Mouse (Mus musculus) embryonic facial prominence, embryonic 10.5 days (tissue): ENCODE results near the gene Zdhhc17. TPM values are rescaled to one million over a fixed set of nuclear protein-coding genes. Genes with fewer than 3 reads are reported as not detected.
A peak's percentile ranks its signal among the peaks of the same experiment; 100 is the strongest.

ENCODE experiments used
- DNase-seq: peaks from one replicate; pipeline ENCODE4 v3.0.0-alpha.2; 2017; ENCODE audit warnings: low spot score
- H3K27ac ChIP-seq: fragments of 300-500 bp; sonication (generic); replicated peaks from 2 replicates; pipeline ENCODE4 v1.5.1; 2016; ENCODE audit warnings: mild to moderate bottlenecking
- H3K27me3 ChIP-seq: fragments of 300-500 bp; sonication (generic); replicated peaks from 2 replicates; pipeline ENCODE4 v1.6.1; 2016; ENCODE audit warnings: low read depth, mild to moderate bottlenecking; ENCODE audit not compliant: poor library complexity, severe bottlenecking
- H3K36me3 ChIP-seq: fragments of 300-500 bp; sonication (generic); replicated peaks from 2 replicates; pipeline ENCODE4 v1.6.1; 2016; ENCODE audit warnings: mild to moderate bottlenecking, moderate library complexity
- H3K4me1 ChIP-seq: fragments of 300-500 bp; sonication (generic); 2 replicates; pipeline ENCODE4 v1.6.1; 2016
- H3K4me3 ChIP-seq: fragments of 300-500 bp; sonication (generic); 2 replicates; pipeline ENCODE4 v1.5.1; 2016; ENCODE audit warnings: mild to moderate bottlenecking, moderate library complexity
- H3K9me3 ChIP-seq: fragments of 300-500 bp; sonication (generic); 2 replicates; pipeline ENCODE4 v1.6.1; 2016; ENCODE audit warnings: mild to moderate bottlenecking
- WGBS: fragments of 180-500 bp; shearing (Covaris S2); methylation state at CpG from one replicate; pipeline ENCODE4 v1.1.7; 2016; 5-methylcytosine and 5-hydroxymethylcytosine counted together
- polyA plus RNA-seq: library from polyadenylated mRNA; unstranded; fragments of >200 nt; fragmentation: Nextera tagmentation; extraction: Ambion mirVana; gene quantifications from 2 replicates; pipeline ENCODE4 v1.2.1, GENCODE M21; 2016

The Zdhhc17 gene
- polyA plus RNA-seq, 1 experiment from 2014 or later: 29.3 TPM

GRCm38 (mm10) chr10:110994761-110995160, 15.2 kb downstream of the Zdhhc17 start:
- no peaks in the 10 kb centered on the region for H3K9me3 ChIP-seq
- DNase-seq: no peak
- no peak overlapping the region for H3K27ac ChIP-seq
- H3K4me1 ChIP-seq: peaks cover 22% of the 10 kb centered on the region
- no peak overlapping the region for H3K4me3 ChIP-seq
- WGBS: 73% methylated on average over 5 of the region's 5 CpGs
- H3K27me3 ChIP-seq: no peaks in the 10 kb centered on the region
- peaks cover 7% of the 10 kb centered on the region for H3K36me3 ChIP-seq

GRCm38 (mm10) chr10:110993249-110993648, 16.7 kb downstream of the Zdhhc17 start:
- no peaks in the 10 kb centered on the region for H3K27me3 ChIP-seq
- WGBS: 66% methylated on average over 5 of the region's 5 CpGs
- no peak overlapping the region for H3K4me3 ChIP-seq
- DNase-seq: no peak
- H3K9me3 ChIP-seq: no peaks in the 10 kb centered on the region
- peaks cover 20% of the 10 kb centered on the region for H3K4me1 ChIP-seq
- H3K36me3 ChIP-seq: no peaks in the 10 kb centered on the region
- H3K27ac ChIP-seq: no peak overlapping the region

GRCm38 (mm10) chr10:110992047-110992431, 17.9 kb downstream of the Zdhhc17 start:
- Histone ChIP-seq H3K27ac (0 out of 2 replicates have a peak overlapping the region, but pooled peaks have one; percentile 3), H3K27me3 (no peaks in the 10 kb centered on the region), H3K9me3 (no peaks in the 10 kb centered on the region), H3K4me1 (peaks cover 20% of the 10 kb centered on the region), H3K36me3 (no peaks in the 10 kb centered on the region), H3K4me3 (no peak overlapping the region)
- WGBS: 60% methylated on average over 9 of the region's 9 CpGs
- no peak for DNase-seq

- H3K4me3 ChIP-seq: no peak overlapping the region
- H3K27me3 ChIP-seq: no peaks in the 10 kb centered on the region
- 77% methylated on average over 6 of the region's 6 CpGs for WGBS
- H3K27ac ChIP-seq: no peak overlapping the region
- no peak for DNase-seq
- no peaks in the 10 kb centered on the region for H3K9me3 ChIP-seq
- peaks cover 20% of the 10 kb centered on the region for H3K4me1 ChIP-seq
- H3K36me3 ChIP-seq: no peaks in the 10 kb centered on the region
These were observed 18.5 kb downstream of the Zdhhc17 start for GRCm38 (mm10) chr10:110991307-110992046.

GRCm38 (mm10) chr10:110989729-110990128, 20.2 kb downstream of the Zdhhc17 start:
- no peak overlapping the region for H3K27ac ChIP-seq
- H3K4me1 ChIP-seq: peaks cover 17% of the 10 kb centered on the region
- H3K36me3 ChIP-seq: peaks cover 6% of the 10 kb centered on the region
- H3K4me3 ChIP-seq: no peak overlapping the region
- no peaks in the 10 kb centered on the region for H3K9me3 ChIP-seq
- no peaks in the 10 kb centered on the region for H3K27me3 ChIP-seq
- WGBS: 79% methylated on average over 2 of the region's 2 CpGs
- no peak for DNase-seq

GRCm38 (mm10) chr10:110986682-110987081, 23.3 kb downstream of the Zdhhc17 start:
- Histone ChIP-seq H3K27ac (no peak overlapping the region), H3K4me3 (no peak overlapping the region), H3K36me3 (peaks cover 9% of the 10 kb centered on the region), H3K9me3 (no peaks in the 10 kb centered on the region), H3K4me1 (peaks cover 8% of the 10 kb centered on the region), H3K27me3 (no peaks in the 10 kb centered on the region)
- WGBS: 95% methylated on average over 17 of the region's 17 CpGs
- DNase-seq: no peak

- WGBS: 90% methylated on average over 4 of the region's 4 CpGs
- no peaks in the 10 kb centered on the region for H3K9me3 ChIP-seq
- H3K36me3 ChIP-seq: peaks cover 44% of the 10 kb centered on the region
- no peak overlapping the region for H3K27ac ChIP-seq
- no peak for DNase-seq
- no peaks in the 10 kb centered on the region for H3K4me1 ChIP-seq
- no peaks in the 10 kb centered on the region for H3K27me3 ChIP-seq
- H3K4me3 ChIP-seq: no peak overlapping the region
These were observed 27.2 kb downstream of the Zdhhc17 start for GRCm38 (mm10) chr10:110982771-110983170.

GRCm38 (mm10) chr10:110980441-110980840, 29.5 kb downstream of the Zdhhc17 start:
- no peaks in the 10 kb centered on the region for H3K4me1 ChIP-seq
- DNase-seq: no peak
- no peak overlapping the region for H3K4me3 ChIP-seq
- H3K36me3 ChIP-seq: peaks cover 38% of the 10 kb centered on the region
- 94% methylated on average over 6 of the region's 6 CpGs for WGBS
- H3K9me3 ChIP-seq: no peaks in the 10 kb centered on the region
- H3K27ac ChIP-seq: no peak overlapping the region
- H3K27me3 ChIP-seq: no peaks in the 10 kb centered on the region

- Histone ChIP-seq H3K9me3 (no peaks in the 10 kb centered on the region), H3K27me3 (no peaks in the 10 kb centered on the region), H3K4me3 (no peak overlapping the region), H3K4me1 (no peaks in the 10 kb centered on the region), H3K27ac (no peak overlapping the region), H3K36me3 (peaks cover 43% of the 10 kb centered on the region)
- DNase-seq: no peak
- WGBS: 87% methylated on average over 2 of the region's 2 CpGs
These were observed 30.5 kb downstream of the Zdhhc17 start for GRCm38 (mm10) chr10:110979431-110979830.

GRCm38 (mm10) chr10:110977379-110977778, 32.6 kb downstream of the Zdhhc17 start:
- H3K36me3 ChIP-seq: peaks cover 60% of the 10 kb centered on the region
- no peaks in the 10 kb centered on the region for H3K9me3 ChIP-seq

GRCm38 (mm10) chr10:110976046-110976445, 33.9 kb downstream of the Zdhhc17 start:
- peaks cover 64% of the 10 kb centered on the region for H3K36me3 ChIP-seq
- H3K4me3 ChIP-seq: no peak overlapping the region
- H3K27me3 ChIP-seq: no peaks in the 10 kb centered on the region
- H3K27ac ChIP-seq: no peak overlapping the region
- WGBS: 2% methylated on average over 1 of the region's 1 CpGs
- no peaks in the 10 kb centered on the region for H3K4me1 ChIP-seq
- peak; percentile 61 for DNase-seq
- no peaks in the 10 kb centered on the region for H3K9me3 ChIP-seq

More at GRCm38 (mm10) chr10:110977379-110977778, 32.6 kb downstream of the Zdhhc17 start:
- 55% methylated on average over 2 of the region's 2 CpGs for WGBS
- Histone ChIP-seq H3K4me3 (no peak overlapping the region), H3K27me3 (no peaks in the 10 kb centered on the region), H3K4me1 (no peaks in the 10 kb centered on the region), H3K27ac (no peak overlapping the region)
- DNase-seq: no peak

- Histone ChIP-seq H3K9me3 (no peaks in the 10 kb centered on the region), H3K36me3 (peaks cover 64% of the 10 kb centered on the region), H3K27ac (no peak overlapping the region), H3K4me3 (no peak overlapping the region), H3K27me3 (no peaks in the 10 kb centered on the region), H3K4me1 (peaks cover 3% of the 10 kb centered on the region)
- WGBS: 80% methylated on average over 1 of the region's 1 CpGs
- no peak for DNase-seq
These were observed 35.1 kb downstream of the Zdhhc17 start for GRCm38 (mm10) chr10:110974885-110975284.

GRCm38 (mm10) chr10:110974463-110974862, 35.5 kb downstream of the Zdhhc17 start:
- DNase-seq: peak; percentile 32
- Histone ChIP-seq H3K36me3 (peaks cover 64% of the 10 kb centered on the region), H3K4me3 (no peak overlapping the region), H3K27ac (no peak overlapping the region), H3K4me1 (peaks cover 7% of the 10 kb centered on the region), H3K9me3 (no peaks in the 10 kb centered on the region), H3K27me3 (no peaks in the 10 kb centered on the region)
- WGBS: 63% methylated on average over 3 of the region's 3 CpGs
